ENCODE assay signal across 25 mouse cellular contexts in genomic region chr3:138662625-138663024, GRCm38 (mm10).
A peak's percentile ranks its signal among the peaks of the same experiment; 100 is the strongest.
DNase-seq lines count a peak whose midpoint lies in the region; ATAC-seq and TF ChIP-seq lines count a peak whose summit lies in the region.
"Had no signal": no experiment of that assay in that cellular context is flagged by ENCODE, and none has a peak within 500 bp of the region (broad histone marks: within the 10 kb centered on the region; RNA-seq: fewer than 3 reads in every experiment).

No protein-coding gene starts in this region.

- H3K27ac ChIP-seq in gastrocnemius, adult 2 months: no peak overlapping the region
- H3K27ac ChIP-seq: embryonic facial prominence, embryonic 10.5 days; embryonic facial prominence, embryonic 12.5 days; forebrain, embryonic 13.5 days; forebrain, embryonic 15.5 days had no signal

- no peak for TF ChIP-seq CTCF in gastrocnemius, adult 2 months (IDR thresholded peaks at IDR 0.05)

- peak; percentile 84; the same call in 1 of the 2 replicates for ATAC-seq in common myeloid progenitor, adult 5-6 weeks (replicated peaks; ENCODE audit: low read depth, poor library complexity, severe bottlenecking)
- ATAC-seq in hematopoietic stem cell, adult 5-6 weeks (replicated peaks in 1 of 2; ENCODE audit: insufficient read depth in 1 of 2, low FRiP score in 2 of 2, low TSS enrichment in 1 of 2, low read depth in 1 of 2, poor library complexity in 2 of 2, severe bottlenecking in 2 of 2): peak; percentile 48 to 56; a peak in 2 of 4 replicates
- ATAC-seq in megakaryocyte progenitor cell, adult 5-6 weeks (replicated peaks; ENCODE audit: poor library complexity): peak; percentile 78
- ATAC-seq: activated CD4-positive, CD25-positive, alpha-beta regulatory T cell, adult 4 months; CD4-positive, CD25-positive, alpha-beta regulatory T cell, adult 4 months; forebrain, embryonic 13.5 days; forebrain, embryonic 15.5 days; forebrain, postnatal 0 days; Patski had no signal

- DNase-seq in thymus, postnatal 0 days (ENCODE audit: low spot score): peak; percentile 27
- no peak for DNase-seq in thymus, postnatal 14 days
- no peak for DNase-seq in gastrocnemius, adult 2 months
- no peak for DNase-seq in kidney, adult 11 months
- DNase-seq in heart, adult 11 months: no peak
- DNase-seq: adrenal gland, adult 8-10 months; adrenal gland, postnatal 14 days; B cell, adult 2 months; cerebellum, adult 11 months; cerebellum, adult 18-20 months; cerebellum, adult 8-10 months; cerebellum, adult 9-11 months; cerebellum, postnatal 14 days; cerebellum, postnatal 36 days; forebrain, postnatal 0 days had no signal

- no peak overlapping the region for H3K4me3 ChIP-seq in gastrocnemius, adult 2 months
- H3K4me3 ChIP-seq: embryonic facial prominence, embryonic 10.5 days; embryonic facial prominence, embryonic 12.5 days; forebrain, embryonic 13.5 days; forebrain, embryonic 15.5 days had no signal

- intact Hi-C loops in gastrocnemius, adult 2 months (cut with DNase I): no loop called here
